Mouse (Mus musculus) megakaryocyte, embryonic 14.5 days (primary cell): ENCODE measurements around the gene Fads2.

Experiments used
- FLI1 ChIP-seq: IDR thresholded peaks from 2 replicates; pipeline ENCODE4 v1.6.1; 2012; ENCODE audit warnings: low read length, inconsistent platforms, mixed read lengths
- GATA1 ChIP-seq: IDR thresholded peaks from 3 replicates; pipeline ENCODE4 v1.6.1; 2012; ENCODE audit warnings: mixed read lengths, low read length, inconsistent platforms, borderline replicate concordance

DNA sequence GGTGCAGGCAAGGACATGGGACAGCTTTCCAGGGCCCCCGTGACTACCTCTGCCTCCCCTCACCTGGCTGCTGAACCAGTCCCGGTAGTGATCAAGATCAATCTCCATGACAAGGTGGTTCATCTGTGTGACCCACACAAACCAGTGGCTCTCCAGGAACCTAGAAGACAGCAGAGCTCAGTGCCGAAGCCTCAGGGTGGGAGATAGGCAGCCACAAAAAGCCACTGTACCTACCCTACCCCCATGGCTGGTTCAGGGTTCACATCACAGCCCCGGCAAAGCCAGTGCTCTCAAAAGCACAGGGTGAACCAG lies 35.4 kb downstream of the Fads2 start:
- TF ChIP-seq GATA1 (no peak), FLI1 (no peak)
